Mouse (Mus musculus): ENCODE measurements at regions not wholly inside any gene's neighbourhood (a gene's known extent, or its start where the extent isn't known, plus 50 kb on each side); places are given as distances from the start of the nearest gene placed in this dataset.

GRCm38 (mm10) chr13:71565388-71565787 is 398.1 kb downstream of the Irx1 start:
- TF ChIP-seq ZKSCAN1 (IDR thresholded peaks at IDR 0.05; ENCODE audit: low read depth, low read length) (no peak), CTCF (IDR thresholded peaks at IDR 0.05 in 2 of 3, conservative IDR thresholded peaks at IDR 0.05 in 1 of 3; ENCODE audit: control insufficient read depth in 1 of 3, insufficient read depth in 1 of 3, low read depth in 2 of 3, low read length in 3 of 3, poor library complexity in 1 of 3, severe bottlenecking in 1 of 3) (no peak), POLR2A (IDR thresholded peaks at IDR 0.05; ENCODE audit: control insufficient read depth in 1 of 2, insufficient read depth in 1 of 2, low read depth in 1 of 2, low read length in 2 of 2, poor library complexity in 1 of 2) (no peak), JUND (IDR thresholded peaks at IDR 0.05; ENCODE audit: low read depth, low read length) (no peak), CHD2 (IDR thresholded peaks at IDR 0.05; ENCODE audit: low read length) (no peak), TAL1 (IDR thresholded peaks at IDR 0.05; ENCODE audit: low read length) (no peak), BHLHE40 (IDR thresholded peaks at IDR 0.05; ENCODE audit: borderline replicate concordance, low read depth, low read length) (no peak), EP300 (IDR thresholded peaks at IDR 0.05; ENCODE audit: low read depth in 1 of 2, low read length in 2 of 2) (no peak), MAFK (IDR thresholded peaks at IDR 0.05; ENCODE audit: borderline replicate concordance, low read depth, low read length) (no peak), POLR2AphosphoS2 (IDR thresholded peaks at IDR 0.05; ENCODE audit: low read length) (no peak), USF1 (IDR thresholded peaks at IDR 0.05; ENCODE audit: low read depth, low read length) (no peak), GATA1 (IDR thresholded peaks at IDR 0.05; ENCODE audit: low read depth, low read length) (no peak)
